Mouse (Mus musculus): ENCODE data around the gene Tiam2. TPM values are rescaled to one million over a fixed set of nuclear protein-coding genes. Genes with fewer than 3 reads are reported as not detected.

Tiam2 gene
- polyA plus RNA-seq, 1 experiment from 2014 or later = 11.9 TPM

DNA sequence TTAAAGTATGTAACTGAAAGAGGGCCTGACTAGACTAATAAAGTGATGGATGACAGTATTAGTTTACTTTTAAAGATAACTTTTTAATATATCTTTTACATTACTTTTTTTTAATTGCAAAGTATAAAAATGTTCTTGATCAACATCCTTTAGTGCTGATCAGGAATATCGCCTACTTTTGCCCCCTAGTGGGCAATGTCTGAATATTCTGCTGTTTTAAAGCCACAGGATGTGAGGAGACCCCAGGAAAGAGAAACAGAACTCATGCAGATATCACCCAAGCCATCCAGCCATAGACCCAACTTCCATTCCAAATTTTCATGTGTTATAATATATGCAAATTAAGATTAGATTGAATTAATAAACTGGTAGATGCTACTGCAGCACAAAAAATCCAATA is 207.1 kb downstream of the Tiam2 start:
- no peak overlapping the region for H3K4me2 ChIP-seq (ENCODE audit: low read depth, low read length)
- H3K36me3 ChIP-seq (replicated peaks; ENCODE audit: control insufficient read depth, insufficient read depth, low read depth, low read length) = no peaks in the 10 kb centered on the region
- H3K4me1 ChIP-seq (ENCODE audit: control insufficient read depth, insufficient read depth, low read length) = no peaks in the 10 kb centered on the region
- no peaks in the 10 kb centered on the region for H3K9me3 ChIP-seq (replicated peaks; ENCODE audit: control insufficient read depth, low read length)
- H3K9ac ChIP-seq (replicated peaks; ENCODE audit: low read length) = no peak overlapping the region
- DNase-seq (ENCODE audit: low spot score) = peak; percentile 74
- ATAC-seq (replicated peaks; ENCODE audit: insufficient number of reproducible peaks, low FRiP score, low TSS enrichment, low read depth) = no peak
- no peaks in the 10 kb centered on the region for H3K27me3 ChIP-seq (ENCODE audit: control insufficient read depth, insufficient read depth, low read length)
- no peak overlapping the region for H3K27ac ChIP-seq (replicated peaks; ENCODE audit: low read depth, low read length)
- WGBS = 8% methylated on average over 1 of the region's 1 CpGs
- H3K4me3 ChIP-seq (ENCODE audit: low read depth, low read length) = no peak overlapping the region

GRCm38 (mm10) chr17:3540304-3540703 is 213.9 kb downstream of the Tiam2 start:
- Histone ChIP-seq H3K36me3 (replicated peaks; ENCODE audit: control insufficient read depth, insufficient read depth, low read depth, low read length) (no peaks in the 10 kb centered on the region), H3K4me1 (ENCODE audit: control insufficient read depth, insufficient read depth, low read length) (no peaks in the 10 kb centered on the region), H3K4me2 (ENCODE audit: low read depth, low read length) (no peak overlapping the region), H3K4me3 (ENCODE audit: low read depth, low read length) (no peak overlapping the region), H3K9me3 (replicated peaks; ENCODE audit: control insufficient read depth, low read length) (no peaks in the 10 kb centered on the region), H3K9ac (replicated peaks; ENCODE audit: low read length) (no peak overlapping the region), H3K27me3 (ENCODE audit: control insufficient read depth, insufficient read depth, low read length) (no peaks in the 10 kb centered on the region), H3K27ac (replicated peaks; ENCODE audit: low read depth, low read length) (no peak overlapping the region)
- ATAC-seq (replicated peaks; ENCODE audit: insufficient number of reproducible peaks, low FRiP score, low TSS enrichment, low read depth) = no peak
- DNase-seq (ENCODE audit: low spot score) = no peak
- WGBS = 93% methylated on average over 2 of the region's 2 CpGs

GRCm38 (mm10) chr17:3541033-3541432 is 214.7 kb downstream of the Tiam2 start:
- Histone ChIP-seq H3K4me3 (ENCODE audit: low read depth, low read length) (no peak overlapping the region), H3K27me3 (ENCODE audit: control insufficient read depth, insufficient read depth, low read length) (no peaks in the 10 kb centered on the region), H3K9ac (replicated peaks; ENCODE audit: low read length) (no peak overlapping the region), H3K4me2 (ENCODE audit: low read depth, low read length) (no peak overlapping the region), H3K9me3 (replicated peaks; ENCODE audit: control insufficient read depth, low read length) (no peaks in the 10 kb centered on the region), H3K4me1 (ENCODE audit: control insufficient read depth, insufficient read depth, low read length) (no peaks in the 10 kb centered on the region), H3K36me3 (replicated peaks; ENCODE audit: control insufficient read depth, insufficient read depth, low read depth, low read length) (no peaks in the 10 kb centered on the region), H3K27ac (replicated peaks; ENCODE audit: low read depth, low read length) (no peak overlapping the region)
- DNase-seq (ENCODE audit: low spot score) (no peak), ATAC-seq (replicated peaks; ENCODE audit: insufficient number of reproducible peaks, low FRiP score, low TSS enrichment, low read depth) (no peak)
- 89% methylated on average over 5 of the region's 5 CpGs for whole genome bisulfite sequencing

DNA sequence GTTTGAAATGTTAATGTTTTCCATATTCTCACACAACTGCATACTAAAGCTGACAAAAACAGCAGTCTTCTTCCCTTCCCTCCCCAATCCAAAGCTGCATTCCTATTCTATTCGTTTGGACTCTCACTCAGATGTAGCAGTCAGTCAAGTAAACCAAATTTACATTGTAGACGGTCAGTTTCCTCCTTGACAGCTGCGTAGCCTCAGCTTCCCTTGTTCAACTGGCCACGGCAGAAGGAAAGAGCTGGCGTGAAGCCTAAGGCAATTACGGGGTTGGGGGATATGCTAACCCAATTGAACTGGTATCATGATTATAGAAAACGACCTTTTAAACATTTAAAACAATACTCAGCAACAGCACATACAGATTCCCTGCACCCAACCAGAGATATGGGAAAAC is 221.4 kb downstream of the Tiam2 start:
- WGBS = 60% methylated on average over 7 of the region's 7 CpGs
- Histone ChIP-seq H3K36me3 (replicated peaks; ENCODE audit: control insufficient read depth, insufficient read depth, low read depth, low read length) (no peaks in the 10 kb centered on the region), H3K27ac (replicated peaks; ENCODE audit: low read depth, low read length) (no peak overlapping the region), H3K27me3 (ENCODE audit: control insufficient read depth, insufficient read depth, low read length) (no peaks in the 10 kb centered on the region), H3K9me3 (replicated peaks; ENCODE audit: control insufficient read depth, low read length) (no peaks in the 10 kb centered on the region), H3K4me1 (ENCODE audit: control insufficient read depth, insufficient read depth, low read length) (no peaks in the 10 kb centered on the region), H3K4me3 (ENCODE audit: low read depth, low read length) (no peak overlapping the region), H3K9ac (replicated peaks; ENCODE audit: low read length) (no peak overlapping the region), H3K4me2 (ENCODE audit: low read depth, low read length) (no peak overlapping the region)
- DNase-seq (ENCODE audit: low spot score) (no peak), ATAC-seq (replicated peaks; ENCODE audit: insufficient number of reproducible peaks, low FRiP score, low TSS enrichment, low read depth) (no peak)

DNA sequence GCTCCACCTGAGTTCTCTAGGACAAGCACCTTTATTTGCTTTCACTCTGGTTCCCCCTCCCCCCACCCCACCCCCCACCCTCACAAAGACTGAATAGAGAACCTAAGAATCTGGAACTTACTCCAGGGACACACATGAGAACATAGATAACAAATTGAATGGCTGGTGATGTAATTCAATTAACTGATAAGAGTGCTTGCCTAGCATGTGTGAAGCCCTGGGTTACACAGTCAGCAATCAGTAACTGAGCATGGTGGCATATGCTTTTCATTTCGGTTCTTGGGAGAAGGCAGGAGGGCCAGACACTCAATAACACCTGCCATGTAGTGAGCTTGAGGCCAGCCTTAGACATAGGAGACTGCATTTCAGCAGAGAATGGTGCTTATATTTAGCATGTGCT is 229.9 kb downstream of the Tiam2 start:
- H3K4me1 ChIP-seq (ENCODE audit: control insufficient read depth, insufficient read depth, low read length) = no peaks in the 10 kb centered on the region
- H3K36me3 ChIP-seq (replicated peaks; ENCODE audit: control insufficient read depth, insufficient read depth, low read depth, low read length) = no peaks in the 10 kb centered on the region
- 71% methylated on average over 1 of the region's 1 CpGs for WGBS
- H3K27me3 ChIP-seq (ENCODE audit: control insufficient read depth, insufficient read depth, low read length) = no peaks in the 10 kb centered on the region
- H3K4me3 ChIP-seq (ENCODE audit: low read depth, low read length) = no peak overlapping the region
- DNase-seq (ENCODE audit: low spot score) (no peak), ATAC-seq (replicated peaks; ENCODE audit: insufficient number of reproducible peaks, low FRiP score, low TSS enrichment, low read depth) (no peak)
- no peak overlapping the region for H3K4me2 ChIP-seq (ENCODE audit: low read depth, low read length)
- no peaks in the 10 kb centered on the region for H3K9me3 ChIP-seq (replicated peaks; ENCODE audit: control insufficient read depth, low read length)
- H3K27ac ChIP-seq (replicated peaks; ENCODE audit: low read depth, low read length) = no peak overlapping the region
- H3K9ac ChIP-seq (replicated peaks; ENCODE audit: low read length) = no peak overlapping the region

DNA sequence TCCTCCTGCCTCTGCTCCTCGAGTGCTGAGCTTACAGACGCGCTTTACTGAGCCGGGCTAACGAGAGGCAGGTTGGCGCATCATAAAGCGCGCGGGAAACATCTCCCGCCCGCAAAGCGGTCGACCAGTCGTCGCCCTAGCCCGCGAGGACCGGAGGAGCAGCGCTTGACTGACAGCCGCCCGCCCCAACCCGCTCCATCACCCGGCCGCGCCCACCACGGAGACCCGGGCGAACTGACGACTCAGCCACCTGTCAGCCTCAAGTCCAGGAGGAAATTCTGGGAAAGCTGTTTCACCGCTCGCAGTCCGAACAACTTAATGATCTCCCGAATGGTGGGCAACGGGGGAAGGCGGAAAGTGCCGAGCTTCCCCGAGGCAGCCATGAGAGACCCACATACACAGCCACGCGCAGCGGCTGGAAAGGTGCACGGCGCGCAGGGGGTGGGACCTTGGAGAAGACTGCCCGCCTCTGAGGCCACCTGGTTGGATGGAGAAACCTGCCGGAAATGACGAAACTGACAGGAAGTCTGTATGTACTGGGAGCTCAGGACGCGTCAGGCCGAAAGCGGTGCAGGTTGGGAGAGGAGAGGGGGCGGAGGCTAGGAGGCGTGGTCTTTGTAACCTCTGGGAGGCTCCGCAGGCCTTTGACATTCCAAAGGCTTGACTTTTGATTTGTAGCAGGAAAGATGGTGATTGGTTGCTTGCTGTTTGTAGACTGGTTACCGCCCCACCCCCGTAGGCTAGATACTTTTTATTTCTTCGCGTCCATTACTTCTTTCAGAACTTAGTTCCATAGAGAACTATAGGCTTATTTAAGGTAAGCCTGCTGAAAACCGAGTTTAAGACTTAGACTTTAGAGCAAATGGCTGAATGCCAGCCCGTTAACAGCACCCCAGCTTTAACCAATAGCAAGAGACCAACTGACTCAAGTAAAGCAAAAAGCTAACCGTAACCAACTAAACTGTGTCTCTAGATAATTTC is 231.2 kb downstream of the Tiam2 start, which contains the start of gene Tfb1m:
Gene Tfb1m, minus strand, starts transcription at position 451 of the 981 bp plus-strand sequence.
- H3K27ac ChIP-seq (replicated peaks; ENCODE audit: low read depth, low read length) = peak within 1 kb of the TSS; percentile 1
- ATAC-seq (replicated peaks; ENCODE audit: insufficient number of reproducible peaks, low FRiP score, low TSS enrichment, low read depth) (peak; percentile 100), DNase-seq (ENCODE audit: low spot score) (peak; percentile 100)
- no peaks in the 10 kb centered on the region for H3K27me3 ChIP-seq (ENCODE audit: control insufficient read depth, insufficient read depth, low read length)
- H3K9me3 ChIP-seq (replicated peaks; ENCODE audit: control insufficient read depth, low read length) = no peaks in the 10 kb centered on the region
- H3K36me3 ChIP-seq (replicated peaks; ENCODE audit: control insufficient read depth, insufficient read depth, low read depth, low read length) = no peaks in the 10 kb centered on the region
- 1% methylated on average over 60 of the region's 60 CpGs for WGBS
- H3K4me3 ChIP-seq (ENCODE audit: low read depth, low read length) = peak within 1 kb of the TSS; percentile 31
- peak within 1 kb of the TSS; percentile 60 for H3K9ac ChIP-seq (replicated peaks; ENCODE audit: low read length)
- no peaks in the 10 kb centered on the region for H3K4me1 ChIP-seq (ENCODE audit: control insufficient read depth, insufficient read depth, low read length)
- peak within 1 kb of the TSS; percentile 57 for H3K4me2 ChIP-seq (ENCODE audit: low read depth, low read length)

DNA sequence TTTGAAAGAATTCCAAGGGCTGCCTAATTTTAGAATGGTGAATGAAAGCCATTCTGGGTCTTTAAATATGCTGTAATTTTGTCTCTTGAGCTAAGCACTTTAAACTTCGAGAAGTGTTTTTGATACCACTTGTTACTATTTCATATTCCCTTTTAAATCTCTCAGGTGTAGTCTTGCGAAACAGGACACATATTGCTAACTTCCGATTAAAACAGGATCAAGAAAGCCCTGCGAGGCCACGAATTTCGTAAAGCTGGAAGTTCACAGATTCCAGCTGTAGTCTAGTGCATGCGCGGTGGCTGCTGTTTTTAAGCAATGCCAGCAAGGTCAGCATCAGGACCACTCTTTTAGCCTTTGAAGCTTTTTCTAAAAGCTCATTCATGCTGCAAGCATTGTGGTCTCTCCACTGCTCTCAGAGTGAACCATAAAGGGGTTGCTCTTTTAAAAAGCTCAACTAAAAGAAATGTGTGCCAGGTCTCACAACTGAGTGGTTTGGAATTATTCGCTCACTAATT is 232.0 kb downstream of the Tiam2 start:
- H3K27me3 ChIP-seq (ENCODE audit: control insufficient read depth, insufficient read depth, low read length) = no peaks in the 10 kb centered on the region
- H3K36me3 ChIP-seq (replicated peaks; ENCODE audit: control insufficient read depth, insufficient read depth, low read depth, low read length) = no peaks in the 10 kb centered on the region
- WGBS = 75% methylated on average over 9 of the region's 9 CpGs
- H3K4me1 ChIP-seq (ENCODE audit: control insufficient read depth, insufficient read depth, low read length) = no peaks in the 10 kb centered on the region
- H3K4me2 ChIP-seq (ENCODE audit: low read depth, low read length) = peak overlapping the region; percentile 37
- H3K27ac ChIP-seq (replicated peaks; ENCODE audit: low read depth, low read length) = no peak overlapping the region; the same call in 1 of the 2 replicates
- no peaks in the 10 kb centered on the region for H3K9me3 ChIP-seq (replicated peaks; ENCODE audit: control insufficient read depth, low read length)
- no peak overlapping the region for H3K9ac ChIP-seq (replicated peaks; ENCODE audit: low read length)
- ATAC-seq (replicated peaks; ENCODE audit: insufficient number of reproducible peaks, low FRiP score, low TSS enrichment, low read depth) (no peak), DNase-seq (ENCODE audit: low spot score) (no peak)
- peak overlapping the region; percentile 31 for H3K4me3 ChIP-seq (ENCODE audit: low read depth, low read length)

- DNase-seq (ENCODE audit: low spot score) (peak; percentile 28), ATAC-seq (replicated peaks; ENCODE audit: insufficient number of reproducible peaks, low FRiP score, low TSS enrichment, low read depth) (no peak)
- no peak overlapping the region for H3K27ac ChIP-seq (replicated peaks; ENCODE audit: low read depth, low read length)
- no peaks in the 10 kb centered on the region for H3K4me1 ChIP-seq (ENCODE audit: control insufficient read depth, insufficient read depth, low read length)
- 76% methylated on average over 3 of the region's 3 CpGs for WGBS
- H3K4me3 ChIP-seq (ENCODE audit: low read depth, low read length) = no peak overlapping the region
- H3K27me3 ChIP-seq (ENCODE audit: control insufficient read depth, insufficient read depth, low read length) = no peaks in the 10 kb centered on the region
- no peak overlapping the region for H3K4me2 ChIP-seq (ENCODE audit: low read depth, low read length)
- no peaks in the 10 kb centered on the region for H3K9me3 ChIP-seq (replicated peaks; ENCODE audit: control insufficient read depth, low read length)
- H3K36me3 ChIP-seq (replicated peaks; ENCODE audit: control insufficient read depth, insufficient read depth, low read depth, low read length) = no peaks in the 10 kb centered on the region
- H3K9ac ChIP-seq (replicated peaks; ENCODE audit: low read length) = no peak overlapping the region
Observed at GRCm38 (mm10) chr17:3560534-3560933, 234.2 kb downstream of the Tiam2 start.
